Mouse (Mus musculus): Measurements from ENCODE around the gene Mrgpra3. TPM values are rescaled to one million over a fixed set of nuclear protein-coding genes. Genes with fewer than 3 reads are reported as not detected.

Mrgpra3 gene
- not detected for polyA plus RNA-seq (2017; shearing (Covaris generic))

DNA sequence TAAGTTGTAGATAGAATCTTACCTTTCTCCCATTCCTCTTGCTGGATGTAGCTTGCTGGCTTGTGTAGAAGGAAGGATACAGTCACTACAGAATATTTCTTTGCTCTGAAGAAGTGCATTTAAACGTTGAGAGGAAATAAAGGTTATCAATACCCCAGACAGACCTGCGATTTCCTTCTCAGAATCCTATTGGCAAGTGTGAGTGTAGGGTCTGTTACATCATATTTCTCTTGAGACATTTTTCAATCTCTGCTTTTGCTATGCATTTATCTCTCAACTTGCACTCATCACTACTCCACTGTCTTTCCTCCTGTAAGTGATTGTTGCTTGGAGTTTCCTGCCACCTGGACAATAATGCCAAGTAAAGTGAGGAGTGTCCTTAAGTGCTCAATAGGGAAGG is at the start of gene Mrgpra3:
Gene Mrgpra3 (minus strand): TSS at position 101 of the 400 bp plus-strand sequence.

Other genes starting within 250 kb of the Mrgpra3 start
- not detected for gene Mrgpra1, start 247.1 kb downstream of the Mrgpra3 start, polyA plus RNA-seq (2017; shearing (Covaris generic))
- not detected for gene Mrgpra2a, start 149.2 kb downstream of the Mrgpra3 start, polyA plus RNA-seq (2017; shearing (Covaris generic))
- gene Mrgpra2b, start 72.5 kb downstream of the Mrgpra3 start, polyA plus RNA-seq (2017; shearing (Covaris generic)) = not detected